Mouse (Mus musculus): ENCODE results near the gene Ptgfrn. TPM values are rescaled to one million over a fixed set of nuclear protein-coding genes. Genes with fewer than 3 reads are reported as not detected.
A peak's percentile ranks its signal among the peaks of the same experiment; 100 is the strongest.

The Ptgfrn gene
- total RNA-seq, 2 experiments from 2014 or later = 0.02 to 0.12 TPM

GRCm38 (mm10) chr3:101044686-101045085 lies 65.4 kb downstream of the Ptgfrn start:
- ATAC-seq (replicated peaks; ENCODE audit: poor library complexity) = no peak

- ATAC-seq (replicated peaks; ENCODE audit: poor library complexity) = no peak
Observed at GRCm38 (mm10) chr3:101041997-101042396, 68.1 kb downstream of the Ptgfrn start.

- ATAC-seq (replicated peaks; ENCODE audit: poor library complexity) = no peak; the same call in 1 of the 2 replicates
Observed at GRCm38 (mm10) chr3:101037984-101038545, 72.0 kb downstream of the Ptgfrn start.

DNA sequence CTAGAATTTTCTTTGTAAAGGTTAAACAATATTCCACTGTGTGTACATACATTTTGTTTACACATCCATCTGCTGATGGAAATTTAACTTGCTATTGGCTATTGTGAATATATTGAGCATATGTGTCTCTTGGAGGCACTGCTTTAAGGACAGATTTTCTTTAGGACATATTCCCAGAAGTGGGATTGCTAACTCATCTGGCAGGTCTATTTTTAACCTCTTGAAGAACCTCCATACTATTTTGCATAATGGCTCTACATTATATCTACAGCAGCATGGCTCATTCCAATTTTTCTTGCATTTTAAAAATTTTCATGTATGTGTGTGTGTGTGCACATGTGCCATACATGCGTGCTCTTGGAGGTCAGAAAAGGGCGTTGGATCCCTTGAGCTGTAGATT lies 74.1 kb downstream of the Ptgfrn start:
- no peak for ATAC-seq (replicated peaks; ENCODE audit: poor library complexity)

DNA sequence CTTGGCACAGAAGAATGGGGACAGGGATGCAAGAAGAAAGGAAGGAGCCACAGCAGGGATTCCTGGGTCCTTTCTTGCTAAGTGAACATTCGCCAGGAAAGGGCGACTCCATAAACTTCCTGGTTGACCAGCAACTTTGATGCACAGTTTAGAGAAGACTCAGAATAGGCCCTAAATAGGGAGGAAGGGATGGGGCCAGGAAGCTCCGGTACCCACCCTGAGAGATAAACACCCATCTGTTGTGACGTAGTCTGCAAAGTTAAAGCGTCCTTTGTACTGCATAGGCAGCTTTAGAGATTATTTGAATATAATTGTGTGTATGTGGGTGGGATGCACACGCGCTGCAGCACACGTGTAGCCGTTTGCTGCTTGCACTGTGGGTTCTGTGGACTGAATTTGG lies 75.6 kb downstream of the Ptgfrn start:
- ATAC-seq (replicated peaks; ENCODE audit: poor library complexity) = no peak

- ATAC-seq (replicated peaks; ENCODE audit: poor library complexity) = peak; percentile 41; the same call in 1 of the 2 replicates
Observed at GRCm38 (mm10) chr3:101033644-101034043, 76.4 kb downstream of the Ptgfrn start.

DNA sequence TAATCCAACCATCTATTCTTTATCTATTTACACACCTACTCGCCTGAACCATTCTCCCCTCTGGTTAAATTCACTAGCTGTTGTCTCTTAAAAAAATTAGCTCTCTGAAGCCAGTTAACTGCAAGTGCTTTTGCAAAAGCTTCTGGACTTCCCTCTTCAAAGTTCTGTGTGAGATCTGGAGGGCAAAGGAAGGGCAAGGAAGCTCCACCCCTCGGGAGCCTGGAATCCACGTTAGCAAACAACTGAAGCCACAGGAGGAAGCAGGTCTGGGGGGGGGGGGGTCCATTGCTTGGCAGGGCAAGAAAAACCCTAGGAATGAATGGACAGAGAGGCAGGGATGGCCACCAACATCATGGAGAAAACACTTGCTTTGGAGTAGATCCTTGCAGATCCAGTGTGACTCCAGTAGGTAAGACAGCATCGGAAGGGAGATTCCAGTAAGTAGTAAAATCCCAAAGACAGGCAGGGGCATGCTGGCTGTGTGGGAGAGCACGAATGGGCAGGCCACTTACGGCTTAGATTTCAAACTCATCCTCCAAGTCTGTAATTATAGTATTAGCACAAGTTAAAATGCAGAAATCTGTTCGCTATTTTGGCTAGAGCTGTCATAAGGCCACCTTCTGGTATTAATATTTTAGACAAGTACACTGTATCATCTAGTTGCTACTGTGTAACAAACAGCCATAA lies 78.5 kb downstream of the Ptgfrn start:
- ATAC-seq (replicated peaks; ENCODE audit: poor library complexity) = peak; percentile 57

GRCm38 (mm10) chr3:101030630-101031029 lies 79.4 kb downstream of the Ptgfrn start:
- peak; percentile 90 for ATAC-seq (replicated peaks; ENCODE audit: poor library complexity)

DNA sequence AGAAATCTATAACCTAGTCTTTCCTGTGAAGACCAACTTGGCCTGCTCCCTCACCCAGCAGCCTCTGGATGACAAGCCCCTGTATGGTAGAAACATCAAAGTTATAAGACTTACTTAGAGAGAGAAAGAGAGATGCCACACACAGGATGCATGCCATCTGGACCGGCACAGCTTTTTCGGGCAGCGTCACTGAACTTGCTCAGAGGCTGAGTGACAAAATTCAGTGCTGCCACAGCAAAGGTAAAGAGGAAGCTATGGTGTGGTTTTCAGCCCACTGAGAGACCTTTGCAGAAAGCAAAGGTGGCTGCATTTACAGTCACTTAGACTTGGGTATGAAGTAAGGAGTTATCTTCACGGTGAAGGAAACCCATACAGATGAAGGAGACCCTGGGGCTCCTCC lies 80.7 kb downstream of the Ptgfrn start, which contains the start of gene Cd101:
TSS of gene Cd101 (minus strand) at position 218 of the 400 bp plus-strand sequence.
- ATAC-seq (replicated peaks; ENCODE audit: poor library complexity) = peak; percentile 29; the same call in 1 of the 2 replicates

DNA sequence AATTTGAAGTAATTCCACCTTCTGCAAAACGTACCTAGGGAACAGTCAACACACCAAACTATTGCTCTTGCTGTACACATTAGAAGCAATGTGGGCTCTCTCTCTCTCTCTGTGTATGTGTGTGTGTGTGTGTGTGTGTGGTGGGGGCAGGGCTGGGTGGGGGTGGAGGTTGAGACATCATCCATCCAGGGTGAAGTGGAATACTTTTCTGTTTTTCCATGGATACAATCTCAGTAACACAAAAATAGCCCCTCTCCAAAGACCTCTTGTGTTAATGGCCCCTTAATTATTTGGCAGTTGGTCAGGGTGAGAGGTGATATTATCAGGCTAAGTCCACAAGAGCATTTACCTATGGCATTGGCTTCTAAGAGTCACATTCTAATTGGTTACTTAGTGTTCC lies 83.3 kb downstream of the Ptgfrn start:
- ATAC-seq (replicated peaks; ENCODE audit: poor library complexity) = no peak

DNA sequence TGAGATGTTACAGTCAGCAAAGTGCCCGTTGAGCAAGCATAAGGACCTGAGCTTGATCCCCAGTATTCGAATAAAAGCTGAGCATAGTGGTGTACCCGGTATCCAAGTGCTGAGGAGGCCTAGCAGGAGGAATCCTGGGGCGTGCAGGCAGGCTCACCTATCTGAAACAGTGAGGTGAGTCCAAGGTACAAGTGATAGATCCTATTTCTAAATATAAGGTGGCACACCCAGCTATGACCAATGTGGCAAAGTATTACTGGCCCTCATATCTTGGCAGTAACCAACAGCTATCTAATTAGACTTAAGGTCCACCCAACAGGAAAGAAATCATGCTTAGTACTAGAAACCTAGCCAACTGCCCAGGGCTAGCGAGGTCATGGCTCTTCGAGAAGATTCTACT lies 87.1 kb downstream of the Ptgfrn start:
- ATAC-seq (replicated peaks; ENCODE audit: poor library complexity) = no peak

DNA sequence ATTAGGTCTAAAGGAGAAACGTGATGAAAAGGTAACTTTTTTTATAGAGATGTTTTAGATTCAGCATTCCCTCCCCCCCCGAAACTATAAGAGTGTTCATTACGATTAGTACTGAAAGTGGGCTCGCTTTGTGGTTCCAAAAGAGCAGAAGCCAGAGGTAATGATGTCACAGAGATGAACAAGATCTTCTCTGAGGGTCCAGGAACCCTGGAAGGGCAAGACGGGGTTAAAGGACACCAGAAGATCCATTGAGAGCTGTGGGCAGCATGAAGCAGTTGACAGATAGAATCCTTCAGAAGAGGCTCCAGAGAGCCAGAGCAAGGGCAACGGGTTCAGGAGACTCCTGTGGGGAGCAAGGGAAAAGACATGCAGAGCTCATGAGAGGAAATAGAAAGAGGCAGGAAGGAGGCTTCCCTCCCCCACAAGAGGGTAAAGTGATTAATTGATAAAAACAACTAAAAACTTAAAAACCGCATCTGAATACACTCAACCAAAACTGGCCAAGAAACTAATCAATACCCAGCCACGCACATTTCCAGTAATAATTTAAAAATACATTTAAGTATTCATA lies 88.5 kb downstream of the Ptgfrn start:
- no peak for ATAC-seq (replicated peaks; ENCODE audit: poor library complexity)

DNA sequence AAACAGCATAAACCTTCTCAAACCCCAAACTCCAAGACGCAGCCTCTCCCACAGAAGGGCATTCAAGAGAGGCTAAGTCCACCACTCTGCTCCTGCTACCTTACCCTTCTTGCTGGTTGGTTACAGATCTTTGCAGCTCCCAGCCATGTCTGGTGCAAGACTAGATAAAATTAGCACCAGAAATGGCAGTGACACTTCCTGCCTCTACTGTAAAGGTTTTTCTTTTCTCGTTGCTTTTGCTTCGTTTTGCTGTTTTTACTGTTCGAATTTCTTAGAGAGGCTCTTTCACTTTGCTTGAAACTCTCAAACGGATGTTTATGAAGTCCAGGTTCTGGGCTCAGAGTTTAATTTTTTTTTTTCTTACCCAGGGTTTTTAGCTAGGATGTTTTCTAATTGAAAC lies 89.0 kb downstream of the Ptgfrn start:
- no peak for ATAC-seq (replicated peaks; ENCODE audit: poor library complexity)

- ATAC-seq (replicated peaks; ENCODE audit: poor library complexity) = no peak
Observed at GRCm38 (mm10) chr3:101018494-101018893, 91.6 kb downstream of the Ptgfrn start.

- ATAC-seq (replicated peaks; ENCODE audit: poor library complexity) = no peak
Observed at GRCm38 (mm10) chr3:101016050-101016449, 94.0 kb downstream of the Ptgfrn start.

- no peak for ATAC-seq (replicated peaks; ENCODE audit: poor library complexity)
Observed at GRCm38 (mm10) chr3:101015254-101015653, 94.8 kb downstream of the Ptgfrn start.

DNA sequence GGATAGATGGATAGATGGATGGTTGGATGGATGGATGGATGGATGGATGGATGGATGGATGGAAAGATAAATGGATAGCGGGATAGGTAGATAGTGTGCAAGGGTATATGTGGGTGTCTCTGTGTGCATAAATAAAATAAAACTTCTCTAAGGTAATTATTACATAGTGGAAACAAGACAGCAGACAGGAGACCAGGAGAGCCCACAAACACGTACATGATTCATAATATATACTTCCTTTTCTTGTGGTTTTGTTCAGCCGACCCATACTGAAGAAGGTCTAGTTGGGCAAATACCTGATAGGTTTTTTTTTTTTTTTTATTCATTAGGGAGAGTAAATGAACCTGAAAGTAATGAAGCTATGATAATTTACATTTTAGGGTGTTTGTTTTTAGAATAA lies 96.5 kb downstream of the Ptgfrn start:
- ATAC-seq (replicated peaks; ENCODE audit: poor library complexity) = no peak

DNA sequence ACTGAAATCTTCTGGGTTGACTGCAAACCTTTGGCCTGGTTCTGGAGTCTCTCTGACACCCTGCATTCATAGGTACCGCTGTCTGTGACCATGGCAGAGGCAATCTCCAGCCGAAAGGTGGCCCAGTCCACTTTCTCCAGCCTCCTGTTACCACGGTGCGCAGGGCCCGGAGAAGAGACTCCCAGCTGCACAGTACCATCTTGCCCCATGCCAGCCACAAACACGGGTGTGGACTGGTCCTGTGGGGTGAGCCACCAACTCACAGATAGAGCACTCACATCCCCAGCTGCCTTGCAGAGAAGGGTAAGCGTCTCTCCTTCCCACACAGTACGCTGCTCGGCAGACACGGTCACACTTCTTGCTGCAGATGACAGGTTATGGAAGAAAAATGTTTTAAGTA lies 97.1 kb downstream of the Ptgfrn start:
- ATAC-seq (replicated peaks; ENCODE audit: poor library complexity) = no peak

- no peak for ATAC-seq (replicated peaks; ENCODE audit: poor library complexity)
Observed at GRCm38 (mm10) chr3:101012597-101012996, 97.5 kb downstream of the Ptgfrn start.

- no peak for ATAC-seq (replicated peaks; ENCODE audit: poor library complexity)
Observed at GRCm38 (mm10) chr3:101012131-101012571, 97.9 kb downstream of the Ptgfrn start.

DNA sequence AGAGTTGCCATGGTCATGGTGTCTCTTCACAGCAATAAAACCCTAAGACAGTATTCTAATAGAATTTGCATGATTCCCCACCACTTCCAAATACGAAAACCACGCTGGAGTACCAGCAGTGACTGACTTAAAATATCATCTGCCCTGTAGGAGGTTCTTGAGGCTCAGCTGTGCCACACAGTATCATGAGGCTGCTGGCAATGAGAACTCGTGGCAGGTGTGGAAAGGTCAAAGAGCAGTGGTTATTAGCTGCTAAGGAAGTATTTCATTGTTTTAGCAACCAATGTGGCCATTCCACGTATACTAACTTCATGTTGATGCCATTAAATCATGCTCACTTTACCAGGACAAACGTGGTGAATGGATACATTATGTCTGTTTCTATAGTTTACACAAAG lies 98.9 kb downstream of the Ptgfrn start:
- ATAC-seq (replicated peaks; ENCODE audit: poor library complexity) = no peak

GRCm38 (mm10) chr3:101010589-101011202 lies 99.4 kb downstream of the Ptgfrn start:
- ATAC-seq (replicated peaks; ENCODE audit: poor library complexity) = peak; percentile 86

Data from megakaryocyte progenitor cell, adult 5-6 weeks (primary cell).